Mouse (Mus musculus): ENCODE data around the gene Zmym3. TPM values are rescaled to one million over a fixed set of nuclear protein-coding genes. Genes with fewer than 3 reads are reported as not detected.

Zmym3 gene
- total RNA-seq (2021) = 10 to 100 TPM; 23.7 to 31.0 TPM

- peak in 1 of 2 experiments; percentile 9 for DNase-seq
- intact Hi-C loops (cut with DNase I) = loop anchor here (10.0 kb wide), 1 partner anchor 146 kb away; the partner anchor contains the start of gene Med12
Measured at GRCm38 (mm10) chrX:101420700-101421095, at the start of gene Zmym3. Gene Zmym3, minus strand, starts transcription at chrX:101420849.

GRCm38 (mm10) chrX:101451591-101451990 is 30.9 kb upstream of the Zmym3 start:
- intact Hi-C loops (cut with DNase I) = no loop called here
- DNase-seq = no peak

- DNase-seq = no peak
- intact Hi-C loops (cut with DNase I) = no loop called here
Measured at GRCm38 (mm10) chrX:101451147-101451546, 30.5 kb upstream of the Zmym3 start.

- DNase-seq = peak; percentile 61 to 64
- intact Hi-C loops (cut with DNase I) = no loop called here
Measured at GRCm38 (mm10) chrX:101448886-101449475, 28.3 kb upstream of the Zmym3 start, which contains the start of gene Itgb1bp2. Gene Itgb1bp2, plus strand, starts transcription at chrX:101449088.

- DNase-seq = no peak
- intact Hi-C loops (cut with DNase I) = loop anchor here (1.0 to 10.0 kb wide), 2 partner anchors 11 to 155 kb away; partner anchors contain the start of gene Med12
Measured at GRCm38 (mm10) chrX:101429976-101430375, 9.3 kb upstream of the Zmym3 start.

GRCm38 (mm10) chrX:101429142-101429949 is 8.7 kb upstream of the Zmym3 start, which contains the start of gene Nono:
Gene Nono, plus strand, starts transcription at chrX:101429318.
- intact Hi-C loops (cut with DNase I) = loop anchor here (1.0 to 10.0 kb wide), 2 partner anchors 10 to 155 kb away; partner anchors contain the start of gene Med12
- DNase-seq = peak; percentile 87 to 88

- DNase-seq = no peak
- intact Hi-C loops (cut with DNase I) = loop anchor here (1.0 to 10.0 kb wide), 2 partner anchors 9 to 154 kb away; partner anchors contain the start of gene Med12
Measured at GRCm38 (mm10) chrX:101428785-101429141, 8.1 kb upstream of the Zmym3 start.

- DNase-seq = peak; percentile 9 to 30
Measured at GRCm38 (mm10) chrX:101427774-101428173, 7.1 kb upstream of the Zmym3 start.

GRCm38 (mm10) chrX:101423462-101423861 is 2.8 kb upstream of the Zmym3 start:
- DNase-seq = no peak
- intact Hi-C loops (cut with DNase I) = loop anchor here (10.0 kb wide), 1 partner anchor 149 kb away; the partner anchor contains the start of gene Med12

More at GRCm38 (mm10) chrX:101427774-101428173, 7.1 kb upstream of the Zmym3 start:
- intact Hi-C loops (cut with DNase I) = loop anchor here (10.0 kb wide), 1 partner anchor 153 kb away; the partner anchor contains the start of gene Med12

GRCm38 (mm10) chrX:101419725-101420699 is 637 bp downstream of the Zmym3 start:
- intact Hi-C loops (cut with DNase I) = loop anchor here (1.0 to 10.0 kb wide), 2 partner anchors 9 to 145 kb away; partner anchors contain the start of genes Med12 and Nono
- DNase-seq = peak; percentile 88 to 90

- peak; percentile 44 to 67 for DNase-seq
- intact Hi-C loops (cut with DNase I) = loop anchor here (1.0 kb wide), 1 partner anchor 10 kb away; the partner anchor contains the start of gene Nono
Measured at GRCm38 (mm10) chrX:101418946-101419724, 1.5 kb downstream of the Zmym3 start.

- intact Hi-C loops (cut with DNase I) = no loop called here
- no peak for DNase-seq
Measured at GRCm38 (mm10) chrX:101396459-101396858, 24.2 kb downstream of the Zmym3 start.

- DNase-seq = no peak
- intact Hi-C loops (cut with DNase I) = no loop called here
Measured at GRCm38 (mm10) chrX:101394341-101394740, 26.3 kb downstream of the Zmym3 start.

- intact Hi-C loops (cut with DNase I) = no loop called here
Measured at GRCm38 (mm10) chrX:101388866-101389537, 31.6 kb downstream of the Zmym3 start.

GRCm38 (mm10) chrX:101386222-101386621 is 34.4 kb downstream of the Zmym3 start:
- DNase-seq = no peak
- intact Hi-C loops (cut with DNase I) = no loop called here

More at GRCm38 (mm10) chrX:101388866-101389537, 31.6 kb downstream of the Zmym3 start:
- DNase-seq = no peak

- DNase-seq = no peak
- intact Hi-C loops (cut with DNase I) = no loop called here
Measured at GRCm38 (mm10) chrX:101384439-101385137, 36.1 kb downstream of the Zmym3 start.

- no peak for DNase-seq
- intact Hi-C loops (cut with DNase I) = no loop called here
Measured at GRCm38 (mm10) chrX:101383455-101383854, 37.2 kb downstream of the Zmym3 start.

GRCm38 (mm10) chrX:101379744-101380143 is 40.9 kb downstream of the Zmym3 start:
- DNase-seq = no peak
- intact Hi-C loops (cut with DNase I) = no loop called here
